Mouse (Mus musculus) urinary bladder, postnatal 10 days (tissue): ENCODE measurements around the gene Krtap4-8.
"Not testable (repeated sequence)": the region's sequence is repeated elsewhere in the genome, so short reads cannot be mapped to it uniquely, and the experiment has no call there.

Source experiments
- DNase-seq: peaks from one replicate; pipeline ENCODE4 v3.0.0; 2022; ENCODE audit warnings: low spot score

Gene Krtap4-8

DNA sequence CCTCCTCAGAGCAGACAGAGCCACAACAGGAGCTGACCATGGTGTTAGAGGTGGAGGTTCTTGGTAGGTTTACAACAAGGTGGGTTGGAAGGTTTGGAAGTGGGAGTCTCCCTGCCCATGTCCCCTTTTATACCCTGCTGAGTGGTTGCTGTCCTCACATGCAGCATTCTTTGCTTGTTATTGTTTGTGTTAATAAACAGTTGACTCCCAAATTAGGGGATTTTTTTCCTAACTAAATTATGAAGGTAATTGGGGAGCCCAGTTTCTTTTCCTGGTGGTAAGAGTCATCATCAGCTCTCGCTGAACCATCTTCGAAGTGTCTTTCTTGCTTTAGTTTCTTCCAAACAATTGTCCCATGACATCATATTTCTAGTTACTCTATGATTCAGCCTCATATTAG is at the start of gene Krtap4-8:
TSS of gene Krtap4-8 (minus strand) at position 101 of the 400 bp plus-strand sequence.
- no peak for DNase-seq

DNA sequence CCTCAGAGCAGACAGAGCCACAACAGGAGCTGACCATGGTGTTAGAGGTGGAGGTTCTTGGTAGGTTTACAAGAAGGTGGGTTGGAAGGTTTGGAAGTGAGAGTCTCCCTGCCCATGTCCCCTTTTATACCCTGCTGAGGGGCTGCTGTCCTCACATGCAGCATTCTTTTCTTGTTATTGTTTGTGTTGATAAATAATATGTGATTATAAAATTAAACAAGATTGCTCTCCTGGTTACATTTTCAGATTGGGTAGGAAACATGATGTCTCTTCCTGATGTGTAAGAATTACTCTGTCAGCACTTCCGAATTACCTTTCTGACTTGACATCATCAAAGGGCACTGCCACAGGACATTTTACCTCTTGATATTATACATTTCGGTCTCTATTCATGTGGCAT is 35.1 kb upstream of the Krtap4-8 start, which contains the start of gene Gm11564:
TSS of gene Gm11564 (minus strand) at position 101 of the 400 bp plus-strand sequence.
- not testable (repeated sequence) for DNase-seq

DNA sequence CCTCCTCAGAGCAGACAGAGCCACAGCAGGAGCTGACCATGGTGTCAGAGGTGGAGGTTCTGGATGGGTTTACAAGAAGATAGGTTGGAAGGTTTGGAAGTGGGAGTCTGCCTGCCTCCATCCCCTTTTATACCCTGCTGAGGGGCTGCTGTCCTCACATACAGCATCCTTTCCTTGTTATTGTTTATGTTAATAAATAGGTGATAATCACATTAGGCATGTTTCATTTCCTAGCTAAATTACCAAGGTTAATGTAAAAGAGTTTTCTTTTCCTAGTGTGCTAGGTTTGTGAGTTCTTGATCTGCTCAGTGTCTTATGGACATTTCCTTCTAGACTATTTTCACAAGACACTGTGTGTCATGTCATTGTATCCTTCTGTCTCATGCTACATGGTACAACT is 29.3 kb upstream of the Krtap4-8 start, which contains the start of gene Krtap4-13:
TSS of gene Krtap4-13 (minus strand) at position 101 of the 400 bp plus-strand sequence.
- not testable (repeated sequence) for DNase-seq

DNA sequence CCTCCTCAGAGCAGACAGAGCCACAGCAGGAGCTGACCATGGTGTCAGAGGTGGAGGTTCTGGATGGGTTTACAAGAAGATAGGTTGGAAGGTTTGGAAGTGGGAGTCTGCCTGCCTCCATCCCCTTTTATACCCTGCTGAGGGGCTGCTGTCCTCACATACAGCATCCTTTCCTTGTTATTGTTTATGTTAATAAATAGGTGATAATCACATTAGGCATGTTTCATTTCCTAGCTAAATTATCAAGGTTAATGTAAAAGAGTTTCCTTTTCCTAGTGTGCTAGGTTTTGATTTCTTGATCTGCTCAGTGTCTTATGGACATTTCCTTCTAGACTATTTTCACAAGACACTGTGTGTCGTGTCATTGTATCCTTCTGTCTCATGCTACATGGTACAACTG is 23.8 kb upstream of the Krtap4-8 start, which contains the start of gene Gm11554:
TSS of gene Gm11554 (minus strand) at position 101 of the 400 bp plus-strand sequence.
- DNase-seq, result not testable (repeated sequence)

DNA sequence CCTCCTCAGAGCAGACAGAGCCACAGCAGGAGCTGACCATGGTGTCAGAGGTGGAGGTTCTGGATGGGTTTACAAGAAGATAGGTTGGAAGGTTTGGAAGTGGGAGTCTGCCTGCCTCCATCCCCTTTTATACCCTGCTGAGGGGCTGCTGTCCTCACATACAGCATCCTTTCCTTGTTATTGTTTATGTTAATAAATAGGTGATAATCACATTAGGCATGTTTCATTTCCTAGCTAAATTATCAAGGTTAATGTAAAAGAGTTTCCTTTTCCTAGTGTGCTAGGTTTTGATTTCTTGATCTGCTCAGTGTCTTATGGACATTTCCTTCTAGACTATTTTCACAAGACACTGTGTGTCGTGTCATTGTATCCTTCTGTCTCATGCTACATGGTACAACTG is 18.3 kb upstream of the Krtap4-8 start, which contains the start of gene Gm11569:
TSS of gene Gm11569 (minus strand) at position 101 of the 400 bp plus-strand sequence.
- DNase-seq, result not testable (repeated sequence)

DNA sequence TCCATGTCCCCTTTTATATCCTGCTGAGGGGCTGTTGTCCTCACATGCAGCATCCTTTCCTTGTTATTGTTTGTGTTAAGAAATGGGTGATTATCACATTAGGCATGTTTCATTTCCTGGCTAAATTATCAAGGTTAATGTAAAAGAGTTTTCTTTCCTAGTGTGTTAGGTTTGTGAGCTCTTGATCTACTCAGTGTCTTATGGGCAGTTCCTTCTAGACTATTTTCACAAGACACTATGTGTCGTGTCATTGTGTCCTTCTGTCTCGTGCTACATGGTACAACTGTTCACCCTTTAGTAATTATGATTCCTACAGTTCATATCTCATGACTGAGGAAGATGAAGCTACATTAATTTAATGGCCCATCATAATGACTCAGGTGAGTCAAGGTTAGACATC is 12.9 kb upstream of the Krtap4-8 start, which contains the start of gene Gm11596:
TSS of gene Gm11596 (minus strand) at position 101 of the 400 bp plus-strand sequence.
- no peak for DNase-seq

DNA sequence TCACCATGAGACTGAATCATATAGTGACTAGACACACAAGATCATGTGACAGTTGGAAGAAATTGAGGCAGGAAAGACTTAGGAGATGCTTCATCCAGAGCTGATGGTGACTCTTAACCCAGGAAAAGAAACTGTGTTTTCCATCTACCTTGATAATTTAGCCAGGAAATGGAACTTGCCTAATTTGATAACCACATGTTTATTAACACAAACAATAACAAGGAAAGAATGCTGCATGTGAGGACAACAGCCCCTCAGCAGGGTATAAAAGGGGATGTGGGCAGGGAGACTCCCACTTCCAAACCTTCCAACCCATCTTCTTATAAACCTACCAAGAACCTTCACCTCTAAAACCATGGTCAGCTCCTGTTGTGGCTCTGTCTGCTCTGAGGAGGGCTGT is 4.4 kb upstream of the Krtap4-8 start, which contains the start of gene Krtap4-9:
TSS of gene Krtap4-9 (plus strand) at position 301 of the 400 bp plus-strand sequence.
- DNase-seq, result not testable (repeated sequence)

DNA sequence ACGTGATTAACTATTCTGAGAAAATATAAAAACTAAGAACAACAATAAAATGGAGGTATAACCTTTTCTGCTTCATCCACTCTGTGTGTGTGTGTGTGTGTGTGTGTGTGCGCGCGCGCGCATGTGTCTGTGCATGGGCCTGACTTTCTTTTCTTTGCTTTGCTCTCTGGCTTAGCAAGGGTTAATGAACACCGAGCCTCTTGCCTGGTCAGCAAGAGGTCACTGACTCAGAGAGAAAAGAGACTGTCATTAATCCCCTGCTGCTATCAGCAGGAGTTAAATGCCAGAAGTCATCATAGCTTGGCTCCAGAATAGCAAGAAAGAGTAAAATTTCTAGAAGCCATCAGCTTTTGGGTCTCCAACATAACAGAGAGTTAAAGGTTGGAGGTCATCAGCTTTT is 2.1 kb downstream of the Krtap4-8 start:
- no peak for DNase-seq

DNA sequence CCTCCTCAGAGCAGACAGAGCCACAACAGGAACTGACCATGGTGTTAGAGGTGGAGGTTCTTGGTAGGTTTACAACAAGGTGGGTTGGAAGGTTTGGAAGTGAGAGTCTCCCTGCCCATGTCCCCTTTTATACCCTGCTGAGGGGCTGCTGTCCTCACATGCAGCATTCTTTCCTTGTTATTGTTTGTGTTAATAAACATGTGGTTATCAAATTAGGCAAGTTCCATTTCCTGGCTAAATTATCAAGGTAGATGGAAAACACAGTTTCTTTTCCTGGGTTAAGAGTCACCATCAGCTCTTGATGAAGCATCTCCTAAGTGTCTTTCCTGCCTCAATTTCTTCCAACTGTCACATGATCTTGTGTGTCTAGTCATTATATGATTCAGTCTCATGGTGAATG is 7.7 kb downstream of the Krtap4-8 start, which contains the start of gene Gm11595:
TSS of gene Gm11595 (minus strand) at position 101 of the 400 bp plus-strand sequence.
- DNase-seq, result not testable (repeated sequence)

DNA sequence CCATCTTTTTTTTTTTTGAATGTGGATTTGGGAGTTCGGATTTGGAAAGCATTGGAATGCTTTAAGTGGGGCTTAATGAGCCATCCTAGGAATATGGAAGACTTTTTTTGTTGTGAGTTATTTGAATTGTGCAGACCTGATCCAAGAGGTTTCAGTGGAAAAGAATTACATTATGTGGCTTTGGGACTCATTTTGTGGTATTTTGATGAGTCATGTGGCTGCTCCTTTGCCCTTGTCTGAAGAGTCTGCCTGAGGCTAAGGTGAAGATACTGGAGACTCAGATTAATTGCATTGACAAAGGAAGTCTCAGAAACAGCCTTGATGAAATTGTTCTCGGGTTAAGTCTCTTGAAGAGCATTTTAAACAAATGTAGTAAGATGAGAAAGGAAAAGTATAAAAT is 12.1 kb downstream of the Krtap4-8 start:
- DNase-seq, result no peak

DNA sequence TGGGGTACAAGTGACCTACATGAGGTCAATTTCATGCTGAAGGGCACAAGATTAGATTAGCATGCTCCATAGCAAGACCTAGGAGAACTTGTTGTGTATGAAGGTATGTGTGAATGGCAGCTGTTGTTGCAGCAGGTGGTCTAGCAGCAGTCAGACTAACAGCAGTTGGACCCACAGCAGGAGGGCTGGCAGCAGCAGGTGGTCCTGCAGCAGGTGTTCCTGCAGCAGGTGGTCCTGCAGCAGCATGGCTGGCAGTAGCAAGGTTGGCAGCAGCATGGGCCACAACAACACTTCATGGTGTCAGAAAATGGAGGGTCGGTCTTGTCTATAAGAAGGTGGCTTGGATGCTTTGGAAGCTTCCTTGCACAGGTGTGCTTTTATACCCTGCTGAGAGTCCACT is 21.6 kb downstream of the Krtap4-8 start:
- DNase-seq, result no peak

DNA sequence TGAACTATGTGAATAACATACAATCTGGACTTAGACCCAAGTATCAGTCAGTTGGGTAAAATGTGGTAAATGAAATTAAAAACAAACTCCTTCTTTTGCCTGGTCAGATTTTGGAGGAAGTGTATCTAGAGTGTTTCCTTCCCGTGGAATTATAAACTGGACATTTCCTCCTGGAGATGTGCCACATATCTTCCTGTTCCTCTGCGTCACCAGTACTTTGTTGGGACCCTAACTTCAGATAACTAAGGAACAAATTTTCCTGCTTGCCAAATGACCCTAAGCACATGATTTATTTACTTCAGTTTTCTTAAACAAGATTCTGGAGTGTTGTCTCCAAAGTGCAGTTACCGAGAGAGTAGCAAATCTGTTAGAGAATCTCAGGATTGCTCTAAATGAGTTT is 36.5 kb downstream of the Krtap4-8 start:
- DNase-seq, result no peak

DNA sequence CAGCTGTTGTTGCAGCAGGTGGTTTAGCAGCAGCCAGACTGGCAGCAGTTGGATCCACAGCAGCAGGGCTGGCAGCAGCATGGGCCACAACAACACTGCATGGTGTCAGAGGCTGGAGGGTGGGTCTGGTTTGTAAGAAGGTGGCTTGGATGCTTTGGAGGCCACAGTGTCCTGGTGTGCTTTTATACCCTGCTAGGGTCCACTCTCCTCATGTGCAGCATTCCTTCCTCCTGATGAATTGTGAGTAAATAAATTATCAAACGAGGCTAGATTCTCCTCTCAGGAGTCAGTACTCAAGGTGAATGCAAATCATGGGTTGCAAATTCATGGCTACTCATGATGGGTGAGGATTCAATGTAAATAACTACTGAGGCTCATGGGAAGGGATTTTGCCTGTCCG is 46.3 kb downstream of the Krtap4-8 start, which contains the start of gene Gm14180:
TSS of gene Gm14180 (minus strand) at position 101 of the 400 bp plus-strand sequence.
- no peak for DNase-seq
